Mouse (Mus musculus): ENCODE results near the gene Prpsap2.

GRCm38 (mm10) chr11:61760518-61760917, 1.4 kb downstream of the Prpsap2 start:
- TF ChIP-seq CTCF (IDR thresholded peaks at IDR 0.05; ENCODE audit: low read depth, low read length) (peak; percentile 13; the same call in 1 of the 2 replicates), POLR2A (IDR thresholded peaks at IDR 0.05; ENCODE audit: borderline replicate concordance, low read depth, low read length) (no peak)
